In genomic region chr11:3514529-3515054, GRCm38 (mm10) we compare ENCODE assay signal across 8 mouse cellular contexts. TPM values are rescaled to one million over a fixed set of nuclear protein-coding genes. Genes with fewer than 3 reads are reported as not detected.
DNase-seq lines count a peak whose midpoint lies in the region; ATAC-seq and TF ChIP-seq lines count a peak whose summit lies in the region.

Gene Selenom (plus strand): TSS chr11:3514684.

- H3K9me3 ChIP-seq in G1E (replicated peaks): no peaks in the 10 kb centered on the region
- H3K9me3 ChIP-seq in forebrain, postnatal 0 days (ENCODE audit: low read length): no peaks in the 10 kb centered on the region
- no peaks in the 10 kb centered on the region for H3K9me3 ChIP-seq in lung, embryonic 15.5 days

- ATAC-seq in G1E (ENCODE audit: extremely low read depth, insufficient number of reproducible peaks, low FRiP score, poor library complexity, severe bottlenecking): no peak
- ATAC-seq in forebrain, postnatal 0 days: peak; percentile 81
- peak; percentile 80 for ATAC-seq in lung, embryonic 15.5 days (ENCODE audit: borderline replicate concordance, extremely low read depth, low FRiP score, low TSS enrichment)

- under 1% methylated on average over 26 of the region's 26 CpGs for WGBS in forebrain, postnatal 0 days
- under 1% methylated on average over 26 of the region's 26 CpGs for WGBS in lung, embryonic 15.5 days

- peaks cover 6% of the 10 kb centered on the region for H3K27me3 ChIP-seq in G1E (ENCODE audit: insufficient read depth, low read length)
- no peaks in the 10 kb centered on the region for H3K27me3 ChIP-seq in forebrain, postnatal 0 days (ENCODE audit: insufficient read depth, low read length)
- H3K27me3 ChIP-seq in lung, embryonic 15.5 days: no peaks in the 10 kb centered on the region

- H3K4me2 ChIP-seq in forebrain, postnatal 0 days (ENCODE audit: low read depth): peak within 1 kb of the TSS; percentile 72
- H3K4me2 ChIP-seq in lung, embryonic 15.5 days: peak within 1 kb of the TSS; percentile 77

- peak within 1 kb of the TSS; percentile 20; the same call in 1 of the 2 replicates for H3K4me3 ChIP-seq in G1E (ENCODE audit: low read depth, low read length)
- H3K4me3 ChIP-seq in forebrain, postnatal 0 days (ENCODE audit: low read depth, low read length): peak within 1 kb of the TSS; percentile 54
- peak within 1 kb of the TSS; percentile 57 for H3K4me3 ChIP-seq in lung, embryonic 15.5 days

- H3K4me1 ChIP-seq in G1E (ENCODE audit: insufficient read depth, low read depth, low read length): peaks cover 21% of the 10 kb centered on the region
- 0 out of 2 replicates have a peak, but pooled peaks cover 10% of the 10 kb centered on the region for H3K4me1 ChIP-seq in forebrain, postnatal 0 days (ENCODE audit: insufficient read depth)
- H3K4me1 ChIP-seq in lung, embryonic 15.5 days: peaks cover 30% of the 10 kb centered on the region

- no peaks in the 10 kb centered on the region for H3K36me3 ChIP-seq in G1E (replicated peaks)
- no peaks in the 10 kb centered on the region; the same call in 1 of the 2 replicates for H3K36me3 ChIP-seq in forebrain, postnatal 0 days (ENCODE audit: insufficient read depth)
- peaks cover 9% of the 10 kb centered on the region; the same call in 1 of the 2 replicates for H3K36me3 ChIP-seq in lung, embryonic 15.5 days

- peak within 1 kb of the TSS; percentile 45; the same call in 1 of the 2 replicates for H3K27ac ChIP-seq in forebrain, postnatal 0 days (ENCODE audit: low read depth, low read length)
- H3K27ac ChIP-seq in lung, embryonic 15.5 days: no peak within 1 kb of the TSS

- DNase-seq in G1E (ENCODE audit: low spot score): no peak
- DNase-seq in cerebellum, adult 18-20 months: peak; percentile 95 to 97
- peak; percentile 90 for DNase-seq in forebrain, postnatal 0 days
- DNase-seq in heart, postnatal 4 days: peak; percentile 91
- DNase-seq in layer of hippocampus, adult 8-10 months (ENCODE audit: low spot score in 2 of 2): peak; percentile 92 to 94
- peak; percentile 78 for DNase-seq in ovary, adult 18-20 months (ENCODE audit: low spot score)
- DNase-seq in thymus, postnatal 0 days (ENCODE audit: low spot score): peak; percentile 80

- TF ChIP-seq CTCF in G1E (IDR thresholded peaks at IDR 0.05; ENCODE audit: low read depth, low read length): no peak
- TF ChIP-seq CTCF in forebrain, postnatal 0 days (IDR thresholded peaks at IDR 0.05; ENCODE audit: low read depth): peak; percentile 96

- H3K9ac ChIP-seq in forebrain, postnatal 0 days: peak within 1 kb of the TSS; percentile 58
- H3K9ac ChIP-seq in lung, embryonic 15.5 days: peak within 1 kb of the TSS; percentile 57

RNA-seq across cellular contexts. Expression of gene Selenom, which starts in this region (rescaled TPM):
- total RNA-seq in G1E (2014; fragmentation: Nextera tagmentation) (not detected in 2 replicates), G1E (2017) (not detected in 2 replicates)
- polyA plus RNA-seq in G1E (2012): not detected in 2 replicates
- 119 and 172 TPM in 2 replicates for total RNA-seq in forebrain, postnatal 0 days (2014; rRNA removed)
- 224 and 227 TPM in 2 replicates for polyA plus RNA-seq in forebrain, postnatal 0 days (2015; fragmentation: Nextera tagmentation; extraction: Ambion mirVana)
- 10 to 100 TPM; 55.7 to 59.2 TPM for total RNA-seq in heart, postnatal 4 days (2021)
- total RNA-seq in layer of hippocampus, adult 8-10 months (2022): 100 to 1,000 TPM; 161 to 198 (median 177) TPM
- 99.2 and 102 TPM in 2 replicates for polyA plus RNA-seq in lung, embryonic 15.5 days (2015; fragmentation: Nextera tagmentation; extraction: Ambion mirVana)
- polyA plus RNA-seq in thymus, postnatal 0 days (2015; fragmentation: Nextera tagmentation; extraction: Ambion mirVana): 16.3 and 17.6 TPM in 2 replicates

Comparison
In these comparisons a context has a peak if more than half of its experiments do, and no peak if none do; other contexts are left out.
1. RNA of gene Selenom (total RNA-seq): 161 to 198 TPM in layer of hippocampus, adult 8-10 months, 119 to 172 TPM in forebrain, postnatal 0 days and 55.7 to 59.2 TPM in heart, postnatal 4 days; not detected in G1E; every median in the first group is over 10 times any median in the second.
2. RNA of gene Selenom (polyA plus RNA-seq): 224 to 227 TPM in forebrain, postnatal 0 days, 99.2 to 102 TPM in lung, embryonic 15.5 days and 16.3 to 17.6 TPM in thymus, postnatal 0 days; not detected in G1E; every median in the first group is over 10 times any median in the second.
3. Peak in every context shown above with its lines, with median percentiles within 50 percentile points of each other: H3K4me3 ChIP-seq.